Mouse (Mus musculus): ENCODE results near the gene Uqcc2.

The Uqcc2 gene

DNA sequence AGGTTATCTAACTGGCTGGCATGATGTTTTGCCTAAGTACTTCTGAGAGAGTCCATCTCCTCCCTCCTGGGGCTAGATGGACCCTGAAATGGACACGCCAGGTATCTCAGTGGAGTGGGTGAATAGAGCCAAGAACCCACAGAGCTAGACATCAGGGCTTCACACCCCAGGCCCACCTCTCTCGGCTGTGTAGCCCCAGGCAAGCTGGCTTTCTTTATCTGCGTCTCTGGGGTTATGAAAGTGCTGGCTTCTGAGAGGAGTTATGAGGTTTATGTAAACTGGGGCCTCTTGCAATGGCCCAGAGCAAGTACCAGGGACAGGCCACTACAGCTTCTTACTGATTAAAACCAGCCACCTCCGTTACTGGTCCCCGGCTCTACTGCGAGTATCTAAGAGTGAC, 21.2 kb upstream of the Uqcc2 start:
- no peak for DNase-seq (ENCODE audit: low spot score in 2 of 2)

DNA sequence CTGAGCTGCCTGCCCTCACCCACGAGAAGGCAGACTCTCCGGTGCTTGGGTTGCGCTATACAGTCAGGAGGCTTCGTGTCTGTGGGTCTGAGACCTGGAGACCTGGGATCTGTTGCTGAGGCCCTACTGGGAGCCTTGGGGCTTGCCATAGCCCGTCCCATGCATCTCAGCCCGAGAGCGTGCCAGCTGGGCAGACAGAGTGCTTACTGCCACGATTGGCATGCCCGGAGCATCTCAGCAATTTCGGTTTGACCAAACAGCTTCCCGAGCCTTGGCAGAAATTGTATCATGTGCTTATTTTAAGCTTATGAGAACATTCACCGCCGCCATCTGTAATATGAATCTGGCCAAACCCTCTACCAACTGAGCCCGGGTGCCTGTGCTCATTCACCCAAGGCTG, 20.5 kb upstream of the Uqcc2 start:
- no peak for DNase-seq (ENCODE audit: low spot score in 2 of 2)

GRCm38 (mm10) chr17:27153773-27154193, 20.1 kb upstream of the Uqcc2 start:
- DNase-seq (ENCODE audit: low spot score in 2 of 2): peak in 1 of 2 experiments; percentile 48

GRCm38 (mm10) chr17:27152976-27153723, 19.4 kb upstream of the Uqcc2 start:
- DNase-seq (ENCODE audit: low spot score in 2 of 2): no peak

DNA sequence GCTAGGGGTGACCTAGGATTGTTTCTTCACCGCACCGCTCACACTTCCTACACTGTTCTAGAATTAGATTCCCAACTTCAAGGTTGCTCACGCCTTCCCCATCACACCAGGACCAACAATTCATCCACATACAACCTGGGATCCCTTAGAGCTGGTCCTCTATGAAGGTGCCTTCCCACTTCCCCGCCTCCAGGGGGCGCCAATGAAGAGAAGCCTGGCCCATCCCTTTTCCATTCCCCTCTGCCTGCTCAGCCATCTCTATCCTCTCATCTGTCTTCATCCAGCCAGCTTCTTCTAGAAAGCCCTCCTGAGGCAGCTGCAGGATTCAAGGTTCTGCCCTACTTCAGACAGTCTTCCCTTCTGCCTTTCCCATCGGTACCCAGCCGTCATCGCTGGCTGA, 17.7 kb upstream of the Uqcc2 start:
- no peak for DNase-seq (ENCODE audit: low spot score in 2 of 2)

- DNase-seq (ENCODE audit: low spot score in 2 of 2): no peak
These were observed 17.2 kb upstream of the Uqcc2 start for GRCm38 (mm10) chr17:27150871-27151270.

DNA sequence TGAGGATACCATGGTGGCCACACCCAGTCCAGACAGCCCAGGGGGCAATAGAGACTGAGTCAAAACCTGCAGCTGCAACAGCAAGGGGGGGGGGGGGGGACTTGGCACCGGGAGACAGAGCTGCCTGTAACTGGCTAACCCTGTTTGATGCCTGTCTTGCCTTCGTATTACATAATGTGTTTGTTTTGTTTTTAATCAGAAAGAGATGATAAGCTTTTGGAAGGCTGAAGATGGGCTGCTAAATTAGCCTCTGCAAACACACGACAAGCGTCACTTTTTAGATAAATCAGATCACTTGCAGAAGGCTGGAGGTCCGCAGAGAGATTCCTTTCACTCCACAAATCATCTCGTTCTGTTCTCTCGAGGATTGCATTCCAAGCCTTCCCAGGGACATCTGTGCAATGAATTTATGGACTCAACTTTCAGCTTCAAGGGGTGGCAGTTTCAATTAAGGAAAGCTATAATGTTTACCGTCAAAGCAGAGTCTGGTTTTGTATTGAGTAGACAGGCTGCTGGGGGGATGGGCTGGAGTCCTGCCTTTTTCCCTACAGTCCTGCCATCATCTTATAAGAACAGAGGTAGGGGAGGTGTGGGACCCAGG, 12.7 kb upstream of the Uqcc2 start:
- no peak for DNase-seq (ENCODE audit: low spot score in 2 of 2)

DNA sequence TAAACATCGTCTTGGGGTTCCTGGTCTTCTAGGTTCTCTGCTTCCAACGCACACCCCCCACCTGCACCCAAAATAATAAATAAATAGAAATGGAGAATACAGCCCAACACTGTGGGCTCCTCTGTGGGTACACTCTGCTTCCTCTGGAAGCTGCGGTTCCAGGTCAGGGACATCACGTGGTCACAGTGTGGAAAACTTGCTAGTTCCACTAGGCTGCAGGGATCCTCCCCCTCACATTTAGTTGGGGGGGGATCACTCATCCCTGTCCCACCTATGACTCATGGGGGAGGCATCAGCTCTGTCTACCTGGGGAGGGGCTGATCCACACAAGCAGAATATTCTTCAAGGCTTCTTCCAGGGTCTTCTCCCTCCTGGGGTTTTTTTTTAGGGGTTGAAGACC, 10.4 kb upstream of the Uqcc2 start:
- no peak for DNase-seq (ENCODE audit: low spot score in 2 of 2)

GRCm38 (mm10) chr17:27141971-27142450, 8.3 kb upstream of the Uqcc2 start:
- DNase-seq (ENCODE audit: low spot score in 2 of 2): peak; percentile 46 to 55

DNA sequence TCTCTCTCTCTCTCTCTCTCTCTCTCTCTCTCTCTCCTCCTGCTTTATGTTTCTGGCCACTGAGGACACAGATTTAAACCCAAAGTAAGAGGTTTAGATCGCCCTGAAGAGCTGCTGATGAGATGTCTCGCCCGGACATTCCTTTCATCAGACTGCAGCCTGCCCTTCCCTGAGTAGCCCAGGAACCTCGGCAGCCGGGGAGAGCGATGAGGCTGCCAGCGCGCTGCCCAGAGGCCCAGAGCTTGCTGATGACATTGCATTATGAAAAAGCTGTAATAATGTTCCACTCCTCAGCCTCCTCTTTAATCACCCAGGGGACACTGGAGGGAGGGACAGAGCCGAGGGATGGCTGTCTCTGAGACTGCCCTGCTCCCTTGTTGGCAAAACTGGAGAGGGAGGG, 6.5 kb upstream of the Uqcc2 start:
- no peak for DNase-seq (ENCODE audit: low spot score in 2 of 2)

DNA sequence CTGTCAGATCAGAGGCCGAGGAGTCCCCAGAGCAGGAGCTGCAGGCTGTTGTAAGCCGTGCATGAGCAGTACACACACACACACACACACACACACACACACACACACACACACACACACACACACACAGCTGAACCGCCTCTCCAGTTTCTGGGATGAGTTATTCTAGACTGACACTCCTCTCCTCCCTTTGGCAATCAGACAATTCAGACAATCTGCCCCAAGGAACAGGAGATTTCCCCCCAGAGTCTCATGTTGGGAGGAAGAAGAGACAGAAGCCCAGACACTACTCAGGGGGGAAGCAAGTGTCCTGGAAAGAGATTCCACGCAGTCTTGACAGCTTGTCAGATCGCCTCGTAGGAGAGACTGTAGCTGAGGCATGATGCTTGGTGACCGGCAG, 5.6 kb upstream of the Uqcc2 start:
- DNase-seq (ENCODE audit: low spot score in 2 of 2): no peak

DNA sequence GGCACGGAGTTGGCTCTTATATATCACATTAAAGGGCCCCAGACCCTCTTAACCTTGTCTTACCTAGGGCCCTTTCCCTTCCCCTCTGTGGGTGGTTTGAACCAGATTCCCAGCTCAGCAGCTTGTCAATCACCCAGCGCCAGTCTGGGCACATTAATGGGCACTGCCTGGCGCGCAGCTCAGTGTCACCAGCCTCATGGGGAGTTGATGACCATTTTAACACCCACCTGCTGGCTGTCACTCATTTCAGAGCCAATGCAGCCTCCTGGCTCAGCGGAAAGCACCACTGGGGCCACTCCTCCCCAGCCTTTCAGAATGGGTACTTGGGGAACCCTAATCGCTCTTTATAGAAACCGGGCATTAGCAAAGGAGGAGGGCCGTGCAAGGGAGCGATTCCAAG, 4.7 kb upstream of the Uqcc2 start:
- DNase-seq (ENCODE audit: low spot score in 2 of 2): no peak

GRCm38 (mm10) chr17:27134715-27135114, 999 bp upstream of the Uqcc2 start:
- no peak for DNase-seq (ENCODE audit: low spot score in 2 of 2)

- no peak for DNase-seq (ENCODE audit: low spot score in 2 of 2)
These were observed 471 bp upstream of the Uqcc2 start for GRCm38 (mm10) chr17:27134187-27134586.

- no peak for DNase-seq (ENCODE audit: low spot score in 2 of 2)
These were observed 1.5 kb downstream of the Uqcc2 start for GRCm38 (mm10) chr17:27132238-27132637.

DNA sequence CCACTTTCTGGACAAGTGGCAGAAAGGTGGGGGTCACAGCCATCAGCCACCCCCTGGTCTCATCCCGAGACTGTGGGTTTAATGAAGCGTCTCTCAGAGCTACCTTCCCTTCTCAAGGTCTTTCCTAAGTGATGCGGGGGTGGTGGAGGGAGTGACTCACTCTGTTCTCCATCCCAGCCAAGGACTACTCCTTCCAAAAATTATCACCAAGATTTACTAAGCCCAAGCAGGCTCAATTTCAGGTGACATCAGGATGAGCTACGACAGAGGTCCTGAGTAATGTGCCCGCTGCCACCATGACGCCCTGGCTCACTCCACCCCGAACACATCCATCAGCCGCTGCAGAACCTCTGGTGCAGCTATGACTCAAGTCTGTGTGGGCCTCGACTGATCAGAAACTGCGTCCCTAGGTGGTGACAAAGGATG, 2.5 kb downstream of the Uqcc2 start:
- no peak for DNase-seq (ENCODE audit: low spot score in 2 of 2)

- no peak for DNase-seq (ENCODE audit: low spot score in 2 of 2)
These were observed 3.5 kb downstream of the Uqcc2 start for GRCm38 (mm10) chr17:27130246-27130645.

- no peak for DNase-seq (ENCODE audit: low spot score in 2 of 2)
These were observed 3.9 kb downstream of the Uqcc2 start for GRCm38 (mm10) chr17:27129819-27130218.

- no peak for DNase-seq (ENCODE audit: low spot score in 2 of 2)
These were observed 4.4 kb downstream of the Uqcc2 start for GRCm38 (mm10) chr17:27129291-27129690.

GRCm38 (mm10) chr17:27128189-27128588, 5.5 kb downstream of the Uqcc2 start:
- DNase-seq (ENCODE audit: low spot score in 2 of 2): no peak

GRCm38 (mm10) chr17:27126974-27127373, 6.7 kb downstream of the Uqcc2 start:
- no peak for DNase-seq (ENCODE audit: low spot score in 2 of 2)

DNA sequence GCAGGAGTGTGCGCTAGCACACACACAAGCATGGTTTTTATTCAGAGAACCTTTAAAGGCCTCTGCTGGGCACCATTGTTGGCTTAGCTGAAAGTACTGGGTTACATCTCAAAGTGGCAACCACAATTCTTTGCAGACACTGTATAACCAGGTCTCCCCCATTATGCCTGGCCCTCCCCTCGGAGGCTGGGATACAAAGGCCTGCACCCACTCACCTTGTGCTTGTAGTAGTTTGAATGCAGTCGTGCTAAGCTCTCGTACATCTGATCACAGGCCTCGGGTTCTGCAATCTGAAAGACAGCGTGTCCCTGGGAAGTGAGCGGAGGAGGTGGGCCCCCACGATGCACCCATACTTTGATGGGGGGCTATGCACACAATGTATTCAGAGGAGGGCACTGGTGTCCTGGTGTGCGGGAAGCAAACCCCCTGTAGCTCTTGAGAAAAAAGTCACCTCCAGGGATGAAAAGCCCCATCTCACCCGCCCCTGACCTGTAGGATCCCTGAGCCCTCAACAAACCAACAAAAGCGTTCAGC, 8.0 kb downstream of the Uqcc2 start:
- DNase-seq (ENCODE audit: low spot score in 2 of 2): no peak

DNA sequence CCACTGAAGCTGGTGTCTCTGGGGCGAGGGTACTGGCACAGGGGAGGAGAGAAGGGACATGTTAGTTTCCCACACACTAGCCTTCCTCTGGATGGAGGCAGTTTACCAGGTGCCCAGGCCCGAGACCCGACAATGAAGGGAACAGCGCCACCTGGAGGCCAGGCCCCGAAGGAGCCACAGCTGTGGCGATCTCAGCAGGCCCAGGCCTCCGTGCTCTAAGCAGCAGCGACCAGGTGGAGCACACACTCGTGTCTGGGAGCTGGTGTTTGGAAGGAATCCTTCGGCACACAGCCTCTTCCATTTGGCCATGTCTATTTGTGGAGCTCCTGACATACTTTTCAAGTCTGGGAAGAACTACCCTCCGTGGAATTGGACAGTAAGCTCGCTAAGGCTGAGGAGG, 8.5 kb downstream of the Uqcc2 start:
- DNase-seq (ENCODE audit: low spot score in 2 of 2): peak; percentile 64 to 68
